Mouse (Mus musculus) adrenal gland, postnatal 36 days (tissue): ENCODE measurements at regions not wholly inside any gene's neighbourhood (a gene's known extent, or its start where the extent isn't known, plus 50 kb on each side); places are given as distances from the start of the nearest gene placed in this dataset.
A peak's percentile ranks its signal among the peaks of the same experiment; 100 is the strongest.
"Not testable (repeated sequence)": the region's sequence is repeated elsewhere in the genome, so short reads cannot be mapped to it uniquely, and the experiment has no call there.

ENCODE experiments used
- DNase-seq, 2 experiments: peaks; one replicate each; pipeline ENCODE4 v3.0.0; 2021; ENCODE audit warnings: mixed read lengths in 1 of 2

DNA sequence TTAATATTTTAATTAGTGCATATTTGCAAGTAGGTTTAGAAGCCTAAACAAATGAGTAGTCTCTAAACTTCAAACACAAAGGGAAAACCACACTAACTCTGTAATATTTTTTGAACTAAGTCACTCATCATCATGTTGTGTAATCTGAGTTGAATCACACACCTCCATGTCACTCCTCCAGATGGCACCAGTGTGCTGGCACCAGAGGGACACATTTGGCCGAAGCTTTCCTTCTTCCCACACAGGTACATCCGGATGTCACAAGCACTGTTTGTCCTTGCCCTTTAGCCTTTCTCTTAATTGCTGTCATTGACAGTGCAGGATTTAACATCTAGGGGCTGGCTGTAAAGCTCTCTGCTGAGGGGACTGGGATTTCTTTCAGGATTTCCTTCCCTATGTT lies 256.7 kb upstream of the Ccdc54 start:
- DNase-seq = peak in 1 of 2 experiments; percentile 9

DNA sequence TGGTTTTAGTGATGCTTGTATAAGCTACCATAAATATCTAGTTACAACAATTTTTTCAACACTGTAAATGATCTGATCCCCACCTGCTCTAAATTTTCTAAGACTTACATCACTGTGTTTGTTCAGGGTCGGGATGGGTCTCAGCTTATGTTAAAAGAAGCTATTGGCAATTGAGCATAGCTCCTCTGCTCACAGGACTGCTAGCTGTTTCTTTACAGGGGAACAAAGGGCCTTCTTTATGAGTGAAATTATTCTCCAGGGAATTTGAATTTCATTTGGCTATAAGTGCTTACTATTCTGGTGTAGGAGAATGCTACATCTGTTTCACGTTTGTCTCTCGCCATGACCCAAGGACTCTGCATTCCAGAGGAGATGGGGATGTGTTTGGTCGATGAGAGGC lies 255.6 kb upstream of the Ccdc54 start:
- DNase-seq = no peak

DNA sequence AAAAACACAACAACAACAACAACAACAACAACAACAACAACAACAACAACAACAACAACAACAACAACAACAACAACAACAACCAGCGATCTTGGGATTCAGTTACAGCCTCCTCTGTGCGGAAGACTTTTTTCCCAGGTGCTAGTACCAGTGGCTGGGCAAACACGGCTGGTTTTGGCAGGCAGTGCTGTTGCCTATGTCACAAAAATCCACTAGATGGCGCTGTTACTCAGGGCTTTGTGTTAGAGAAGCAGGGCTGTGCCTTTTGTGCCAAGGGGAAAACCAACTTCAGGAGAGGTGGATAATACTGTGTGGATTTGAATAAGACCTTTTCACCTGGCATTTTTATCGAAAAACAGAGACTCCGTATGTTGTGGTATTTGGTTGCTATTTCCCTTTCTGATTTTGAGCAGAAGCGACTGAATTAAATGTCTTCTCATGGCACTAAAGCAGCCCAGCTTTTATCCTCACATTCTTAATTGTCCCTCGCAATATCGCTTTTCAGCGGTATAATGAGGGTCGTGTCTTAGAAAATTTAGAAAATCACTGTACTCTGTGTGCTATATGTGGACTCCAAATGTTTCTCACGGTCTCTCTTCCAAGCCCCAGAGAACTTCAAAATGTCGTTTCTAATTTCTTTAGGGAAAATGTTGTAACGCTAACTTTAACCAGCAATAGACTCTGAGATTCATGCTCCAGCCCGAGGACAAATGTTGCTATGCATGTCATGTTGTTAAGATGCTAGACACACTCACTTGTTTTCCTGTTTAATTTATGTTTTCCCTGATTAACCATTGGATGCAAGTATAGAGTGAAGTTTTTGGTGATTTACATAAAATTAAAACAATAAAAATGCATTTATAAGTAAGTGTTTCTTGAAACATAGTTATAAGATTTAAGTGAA lies 251.0 kb upstream of the Ccdc54 start:
- DNase-seq = peak; percentile 50 to 69

DNA sequence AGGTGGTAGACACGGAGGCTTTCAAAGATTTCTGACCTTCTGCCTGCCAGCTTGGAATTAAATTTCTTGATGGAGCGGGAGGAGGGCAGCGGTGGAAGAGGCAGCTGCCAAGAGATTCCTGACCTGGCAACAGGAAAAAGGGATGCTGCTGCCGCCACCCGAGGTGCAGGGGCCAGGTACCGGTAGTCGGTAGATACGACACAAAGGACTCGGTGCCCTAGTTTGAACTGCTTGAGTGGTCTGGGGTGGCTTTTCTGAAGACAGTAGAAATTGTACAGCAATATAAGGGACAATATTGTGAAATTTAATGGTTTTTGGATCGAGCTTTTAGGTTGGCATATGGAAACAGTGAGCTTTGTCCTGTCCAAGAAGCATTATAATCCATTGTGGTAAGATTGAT lies 250.3 kb upstream of the Ccdc54 start:
- DNase-seq = no peak

DNA sequence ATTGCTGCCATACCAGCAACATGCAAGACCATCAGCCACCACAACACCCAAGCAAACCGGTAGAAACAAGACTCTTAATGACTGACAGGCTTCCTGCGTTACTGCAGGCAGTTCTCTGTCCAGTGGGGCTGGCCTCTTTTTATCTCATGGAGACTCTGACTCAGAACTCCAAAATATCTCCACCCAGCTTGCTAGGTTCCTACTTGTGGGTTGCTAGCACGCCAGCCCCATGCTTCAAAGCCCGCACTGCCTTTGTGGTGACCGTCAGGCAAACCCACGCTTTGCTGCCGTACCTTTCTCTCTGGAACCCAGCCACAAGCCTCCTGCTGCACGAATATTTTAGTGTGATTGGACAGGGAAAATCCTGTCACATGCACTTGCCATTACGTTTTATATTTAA lies 248.7 kb upstream of the Ccdc54 start:
- DNase-seq = no peak

DNA sequence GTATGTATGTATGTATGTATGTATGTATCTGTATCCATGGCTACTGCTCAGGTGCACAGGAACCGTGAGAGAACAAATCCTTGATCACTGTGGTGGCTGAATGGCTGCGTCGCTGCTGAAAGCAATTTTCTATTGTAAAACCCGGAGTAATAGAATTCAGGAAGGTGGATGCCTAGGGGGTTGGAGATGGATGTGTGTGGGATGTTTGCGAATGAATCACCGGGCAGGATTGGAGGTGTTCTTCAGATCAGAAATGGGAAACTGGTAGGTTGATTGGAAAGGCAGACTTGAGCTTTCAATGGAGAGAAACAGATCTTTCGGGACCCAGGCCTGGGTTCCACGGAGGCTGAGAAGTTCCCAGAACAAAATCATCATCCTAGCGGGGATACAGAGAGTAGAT lies 246.5 kb upstream of the Ccdc54 start:
- DNase-seq = no peak

DNA sequence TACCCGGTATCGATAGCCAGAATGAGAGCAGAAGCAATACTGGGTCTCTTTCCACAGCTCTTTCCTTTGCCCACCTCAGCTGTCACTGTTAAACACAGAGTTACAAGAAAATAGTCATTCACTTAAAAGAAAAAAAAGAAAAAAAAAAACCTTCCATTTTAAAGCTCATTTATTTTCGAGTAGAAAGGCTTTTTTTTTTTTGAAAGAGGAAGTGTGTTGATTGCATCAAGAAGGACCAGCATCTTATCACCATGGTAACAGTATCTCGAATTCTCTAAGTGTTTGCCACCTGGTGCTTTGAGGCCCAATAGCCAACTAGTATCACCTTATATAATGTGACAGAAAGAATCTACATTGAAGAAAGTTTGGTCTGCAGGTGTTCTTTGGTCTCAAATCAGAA lies 245.5 kb upstream of the Ccdc54 start:
- no peak for DNase-seq

DNA sequence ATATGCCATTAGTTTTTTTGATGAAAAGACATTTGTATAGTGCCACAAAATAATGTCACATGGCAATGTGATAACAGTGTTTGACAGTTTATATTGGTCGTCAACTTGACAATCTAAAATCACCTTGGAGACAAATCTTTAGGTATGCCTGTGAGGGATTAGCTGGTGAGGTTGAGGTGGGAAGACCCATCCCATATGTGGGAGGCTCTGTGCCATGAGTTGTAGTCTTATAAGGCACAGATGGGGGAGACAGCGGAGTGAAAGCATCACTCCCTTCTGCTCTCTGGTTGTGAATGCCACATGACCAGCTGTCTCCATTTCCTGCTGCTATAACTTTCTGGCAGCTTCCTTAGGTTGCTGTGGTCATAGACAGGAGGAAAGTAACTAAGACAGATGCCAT lies 242.4 kb upstream of the Ccdc54 start:
- no peak for DNase-seq

DNA sequence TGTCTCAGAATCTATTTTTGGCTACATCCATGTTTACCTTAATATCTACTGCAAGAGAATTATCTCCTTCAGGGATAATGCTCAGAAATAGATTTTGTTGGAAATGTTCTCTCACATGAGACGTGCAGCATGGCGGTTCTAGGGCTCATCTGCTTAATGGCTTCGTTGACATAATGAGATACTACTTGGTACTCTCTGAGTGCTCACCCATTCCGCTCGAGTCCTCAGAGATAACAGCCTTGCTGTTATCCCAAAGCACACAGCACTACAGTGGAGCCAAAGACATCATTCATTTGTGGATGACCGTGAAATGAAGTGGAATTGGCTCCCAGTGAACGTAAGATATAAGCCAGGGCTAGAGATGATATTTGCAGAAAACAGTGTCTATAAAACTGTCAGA lies 231.4 kb upstream of the Ccdc54 start:
- no peak for DNase-seq

DNA sequence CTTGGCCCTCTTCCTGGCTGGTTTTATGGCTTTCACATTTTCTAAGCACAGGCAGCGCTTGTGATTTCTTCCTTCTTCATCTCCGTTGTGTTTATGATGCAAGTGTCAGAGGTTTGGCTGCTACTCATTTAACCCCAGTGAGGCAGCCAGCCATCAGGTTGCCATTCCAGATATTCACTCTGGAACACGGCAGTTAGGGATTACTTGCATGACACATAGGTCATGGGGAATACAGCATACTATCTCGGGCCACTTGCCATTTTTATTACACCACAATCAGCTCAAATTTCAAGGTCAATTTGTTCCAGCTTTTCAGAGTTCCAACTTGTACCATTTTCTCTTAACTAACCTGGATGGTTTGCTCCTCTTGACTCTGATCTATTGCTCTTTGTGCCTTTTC lies 223.7 kb upstream of the Ccdc54 start:
- peak in 1 of 2 experiments; percentile 9 for DNase-seq

DNA sequence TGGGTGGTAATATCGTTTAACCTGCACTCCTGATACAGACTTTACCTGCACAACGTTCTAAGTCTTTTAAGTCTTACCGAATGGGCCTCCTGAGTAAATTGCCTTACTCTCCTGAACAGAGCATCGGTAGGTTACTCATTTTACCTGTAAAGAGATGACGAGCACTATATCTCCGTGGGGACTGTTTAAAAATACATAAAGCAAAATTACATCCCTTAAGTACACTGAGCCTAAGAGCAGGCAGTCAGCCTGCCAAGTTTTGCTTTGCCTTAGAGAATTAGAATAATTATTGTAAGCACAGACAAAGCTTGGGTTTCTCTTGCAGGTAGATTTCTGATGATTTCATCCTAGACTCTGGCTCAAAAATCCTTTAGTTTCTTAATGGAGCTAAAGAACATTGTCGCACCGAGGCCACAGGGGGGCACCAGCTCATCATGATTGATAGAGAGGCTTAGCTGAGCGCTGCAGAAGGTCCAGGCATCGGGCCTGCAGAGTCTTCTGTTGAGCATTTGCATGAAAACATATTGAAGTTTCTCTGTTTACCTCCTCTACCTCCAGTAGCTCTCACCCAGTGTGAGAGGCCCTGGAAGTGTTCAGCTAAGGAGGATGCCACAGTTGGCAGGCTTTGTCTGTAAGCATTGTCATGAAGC lies 208.3 kb upstream of the Ccdc54 start:
- peak; percentile 66 to 83 for DNase-seq

DNA sequence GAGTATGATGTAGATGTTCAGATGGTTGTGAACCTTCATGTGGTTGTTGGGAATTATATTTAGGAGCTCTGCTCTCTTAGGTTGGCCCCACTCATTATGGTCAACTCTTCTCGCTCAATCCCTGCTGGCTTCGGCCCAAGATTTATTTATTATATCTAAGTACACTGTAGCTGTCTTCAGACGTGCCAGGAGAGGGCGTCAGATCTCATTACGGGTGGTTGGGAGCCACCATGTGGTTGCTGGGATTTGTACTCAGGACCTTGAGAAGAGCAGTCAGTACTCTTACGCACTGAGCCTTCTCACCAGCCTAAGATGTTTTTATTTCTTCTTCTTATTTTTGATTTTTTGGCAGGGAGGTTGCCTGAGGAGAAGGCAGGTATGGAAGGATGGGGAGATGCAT lies 207.1 kb upstream of the Ccdc54 start:
- DNase-seq = no peak

DNA sequence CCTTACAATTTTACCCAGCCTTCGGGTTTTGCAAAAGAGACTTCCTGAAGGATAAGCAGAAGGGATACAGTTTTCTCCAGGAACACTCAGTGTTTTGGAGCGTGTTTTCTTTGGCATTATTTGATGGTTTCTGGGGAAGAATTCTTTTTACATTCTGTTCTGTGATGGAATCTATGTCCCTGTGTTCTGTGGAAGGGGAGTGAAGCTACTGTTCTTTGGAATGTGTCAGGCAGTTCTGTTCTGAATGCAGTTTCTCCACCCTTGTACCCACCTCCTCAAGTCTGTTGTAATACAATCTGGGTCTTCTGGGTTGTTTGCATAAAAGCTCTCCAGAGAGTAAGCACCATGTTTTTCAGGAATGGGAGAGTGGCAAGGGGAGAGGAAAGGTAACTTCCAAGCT lies 202.0 kb upstream of the Ccdc54 start:
- no peak for DNase-seq

DNA sequence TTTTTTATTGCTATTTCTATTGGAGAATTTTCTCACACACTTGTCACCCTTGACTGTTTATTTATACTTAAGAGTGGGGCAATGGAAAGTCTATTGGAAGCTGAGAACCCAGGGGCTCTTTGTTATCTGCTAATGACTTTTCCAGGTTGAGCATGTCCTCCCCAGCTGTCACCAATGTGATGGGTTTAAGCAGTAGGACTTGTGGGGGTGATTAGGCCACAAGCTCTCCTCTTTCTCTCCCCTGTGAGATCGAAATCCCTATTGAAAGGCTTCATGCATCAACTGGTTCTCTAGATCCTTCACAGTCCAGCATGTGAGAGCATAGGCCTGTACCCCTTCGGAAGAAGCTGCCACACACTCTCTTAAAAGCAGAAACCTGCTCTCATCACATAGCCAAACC lies 201.6 kb upstream of the Ccdc54 start:
- no peak for DNase-seq

DNA sequence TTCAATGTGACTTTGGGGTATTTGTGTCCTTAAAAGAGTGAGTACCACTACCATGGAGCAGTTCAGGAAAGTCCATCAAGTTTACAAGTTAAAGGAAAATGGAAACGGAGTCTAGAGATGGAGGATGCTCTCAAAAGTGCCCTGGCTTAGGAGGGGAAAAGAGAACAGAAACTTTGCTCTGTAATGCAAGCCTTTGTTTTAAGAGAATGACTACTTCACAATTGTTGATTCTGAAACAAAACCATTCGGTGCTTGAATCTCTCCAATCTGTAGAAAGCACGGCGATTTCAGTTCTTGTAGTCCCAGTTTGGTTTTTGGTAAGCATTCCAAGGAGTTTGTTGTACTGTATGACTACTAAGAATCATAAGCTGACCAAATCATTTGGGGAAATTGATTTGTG lies 197.7 kb upstream of the Ccdc54 start:
- no peak for DNase-seq

DNA sequence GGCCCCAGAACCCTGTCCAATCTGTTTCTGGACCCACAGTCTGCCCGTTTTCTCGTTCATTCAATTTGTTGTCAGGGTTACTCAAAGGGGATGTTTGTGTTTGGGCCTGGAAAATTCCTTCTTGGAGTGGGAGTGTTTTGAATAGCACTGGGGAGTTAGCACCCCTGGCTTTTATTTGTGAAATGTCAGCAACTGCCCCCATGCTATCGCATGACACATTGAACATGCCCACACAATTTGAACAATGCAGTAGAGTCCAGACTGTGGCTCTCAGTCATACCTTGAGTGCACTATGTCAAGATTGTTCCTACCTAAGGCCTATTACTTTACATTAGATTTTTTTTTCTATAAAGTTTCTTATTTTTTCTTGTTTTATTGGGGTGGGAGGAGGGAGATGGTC lies 195.2 kb upstream of the Ccdc54 start:
- DNase-seq = no peak

DNA sequence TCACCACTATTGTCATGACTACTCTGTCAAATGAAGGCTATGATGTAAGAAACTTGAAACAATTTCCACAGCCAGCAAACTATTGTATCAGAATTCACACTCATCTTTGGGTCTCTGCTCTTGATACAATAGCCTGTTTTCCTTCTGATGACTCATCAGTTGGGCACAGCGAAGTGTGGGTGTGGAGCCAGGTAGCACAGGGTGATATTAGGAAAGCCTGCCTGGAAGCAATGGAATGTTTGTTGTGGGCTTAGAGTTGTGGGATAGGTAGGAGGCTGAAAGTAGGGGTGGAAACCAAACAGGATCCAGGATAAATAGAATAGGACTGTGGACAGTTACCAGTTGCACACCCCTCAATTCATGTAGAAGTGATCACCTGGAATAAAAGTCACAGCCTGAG lies 194.4 kb upstream of the Ccdc54 start:
- no peak for DNase-seq

DNA sequence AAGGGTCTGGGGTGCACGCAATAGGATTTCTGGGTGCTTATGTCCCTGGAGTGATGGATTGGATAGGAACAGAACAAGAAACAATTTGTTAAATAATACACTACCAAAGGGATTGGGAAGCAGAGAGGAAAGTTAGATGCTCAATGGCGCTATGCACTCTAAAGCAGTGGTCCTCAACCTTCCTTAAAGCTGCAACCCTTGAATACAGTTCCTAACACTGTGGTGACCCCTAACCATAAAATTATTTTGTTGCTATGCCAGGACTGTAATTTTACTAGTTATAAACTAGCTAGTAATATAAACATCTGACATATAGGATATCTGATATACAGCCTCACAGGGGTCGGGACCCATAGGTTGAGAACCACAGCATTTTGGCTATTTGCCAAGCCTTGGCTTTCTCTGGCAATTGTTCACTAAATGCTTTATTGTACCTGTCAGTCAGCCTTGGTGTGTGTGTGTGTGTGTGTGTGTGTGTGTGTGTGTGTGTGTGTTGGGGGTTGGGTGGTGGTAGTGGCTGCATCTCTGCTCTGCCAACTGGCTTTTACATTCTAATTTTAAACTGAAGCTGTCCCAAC lies 193.8 kb upstream of the Ccdc54 start:
- no peak for DNase-seq

DNA sequence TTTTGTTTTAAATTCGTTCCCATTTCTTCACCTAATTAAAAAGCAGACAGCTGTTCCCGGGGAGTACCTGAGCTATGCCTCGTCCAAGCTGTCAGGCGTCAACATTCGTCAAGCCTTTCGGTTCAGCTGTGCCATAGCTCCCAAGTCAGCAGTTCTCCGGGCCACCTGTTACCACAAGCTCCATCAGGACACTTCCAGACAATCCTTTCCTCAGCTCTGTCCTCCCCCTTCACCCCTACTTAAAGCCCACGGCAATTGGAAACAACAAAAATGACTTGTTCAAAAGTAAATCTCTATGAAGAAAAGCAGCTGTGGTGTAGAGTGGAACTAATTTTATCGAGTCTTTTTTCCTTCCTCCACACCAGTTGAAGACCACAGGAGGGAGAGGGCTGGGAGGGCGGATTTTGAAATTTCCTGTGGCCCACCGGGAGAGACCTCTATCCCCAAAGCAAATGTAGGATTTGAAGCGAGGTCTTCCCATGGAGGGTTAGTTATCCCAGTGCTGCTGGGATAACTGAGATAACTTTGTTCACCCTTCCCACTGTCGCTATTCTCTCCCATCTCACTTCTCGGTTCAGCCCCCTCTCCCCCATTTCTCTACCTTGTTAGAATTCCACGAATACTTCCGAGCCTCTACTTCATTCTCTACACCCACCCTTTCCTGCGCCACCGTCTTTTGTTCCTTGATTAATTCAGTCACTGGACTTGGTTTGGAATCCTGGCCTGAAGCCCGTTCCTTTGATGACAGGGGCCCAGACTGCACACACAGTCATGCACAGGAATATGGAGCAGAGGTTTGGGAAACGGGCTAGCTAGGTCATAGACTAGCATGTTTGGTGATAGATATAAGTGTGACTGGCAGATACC lies 193.1 kb upstream of the Ccdc54 start:
- DNase-seq = no peak

DNA sequence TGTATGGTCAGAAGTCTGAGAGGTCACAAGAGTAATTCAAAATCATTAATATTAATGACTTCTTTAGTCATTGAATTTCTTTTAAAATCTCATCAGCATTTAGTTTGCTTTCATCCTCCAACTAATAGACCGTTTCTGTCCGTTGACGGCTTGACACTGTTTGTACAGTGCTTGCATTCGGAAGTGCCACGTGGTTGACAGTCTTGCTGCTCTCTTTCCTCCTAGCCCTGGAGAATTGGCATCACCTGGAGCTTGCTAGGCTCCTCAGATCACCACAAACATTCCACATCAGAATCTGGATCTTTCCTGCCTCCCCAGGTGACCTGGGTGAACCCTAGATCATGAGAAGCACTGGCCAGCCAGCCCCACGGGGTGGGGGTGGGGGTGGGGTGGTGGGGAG lies 192.3 kb upstream of the Ccdc54 start:
- no peak for DNase-seq

DNA sequence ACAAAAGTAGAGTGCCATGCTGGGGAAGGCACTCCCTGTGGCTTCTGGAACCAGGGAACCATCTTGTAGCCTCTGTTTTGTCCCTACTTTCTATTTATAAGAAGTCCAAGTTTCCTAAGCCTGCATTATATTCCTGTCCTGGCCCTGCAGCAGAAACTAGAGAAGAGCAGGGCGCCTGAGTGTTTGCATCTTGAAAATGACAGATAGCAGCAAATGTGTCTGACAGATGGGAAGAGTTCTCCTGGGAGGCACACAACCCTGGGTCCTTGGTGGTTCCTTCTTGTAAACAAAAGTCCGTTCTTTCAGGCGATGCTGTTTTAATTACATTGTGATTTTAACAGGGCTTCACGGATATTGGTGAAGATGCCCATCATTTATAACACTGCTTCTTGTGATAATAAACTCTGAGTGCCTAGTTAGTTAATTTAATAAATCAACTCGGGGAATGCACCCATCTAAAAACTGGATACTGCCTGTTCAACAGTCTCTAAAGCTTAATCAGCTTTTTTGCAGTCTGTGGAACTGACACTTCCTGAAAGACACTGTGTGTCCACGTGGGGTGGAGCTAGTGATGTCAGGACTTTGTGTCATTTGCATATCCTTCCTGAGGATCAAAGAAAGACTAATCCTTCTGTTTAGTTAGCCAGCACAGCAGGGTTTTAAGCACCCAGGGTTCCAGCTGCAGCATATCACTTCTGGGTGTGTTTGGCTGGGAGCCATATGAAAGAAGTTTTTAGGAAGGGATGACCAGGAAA lies 188.3 kb upstream of the Ccdc54 start:
- DNase-seq = no peak

DNA sequence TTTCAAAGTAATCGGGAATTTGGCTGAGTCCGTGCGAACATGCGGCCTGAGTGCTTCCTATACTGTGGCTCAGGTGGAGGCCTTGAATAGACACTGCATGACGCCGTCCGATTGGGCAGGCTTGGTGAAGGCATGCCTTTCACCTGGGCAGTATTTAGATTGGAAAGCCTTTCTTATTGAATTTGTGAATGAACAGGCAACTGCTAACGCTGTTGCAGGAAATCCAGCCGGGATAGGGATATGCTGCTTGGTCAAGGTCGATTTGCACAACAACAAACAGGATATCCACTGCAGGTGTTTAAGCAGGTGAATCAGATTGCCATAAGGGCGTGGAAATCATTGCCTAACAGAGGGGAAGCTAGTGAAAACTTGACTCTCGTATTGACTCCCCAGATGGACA lies 183.7 kb upstream of the Ccdc54 start:
- DNase-seq = not testable (repeated sequence)
